Mouse (Mus musculus): ENCODE measurements around the gene Syt1. TPM values are rescaled to one million over a fixed set of nuclear protein-coding genes. Genes with fewer than 3 reads are reported as not detected.
A peak's percentile ranks its signal among the peaks of the same experiment; 100 is the strongest.

Syt1 gene
- total RNA-seq, 2 experiments from 2014 or later: 1,179 to 1,188 TPM

DNA sequence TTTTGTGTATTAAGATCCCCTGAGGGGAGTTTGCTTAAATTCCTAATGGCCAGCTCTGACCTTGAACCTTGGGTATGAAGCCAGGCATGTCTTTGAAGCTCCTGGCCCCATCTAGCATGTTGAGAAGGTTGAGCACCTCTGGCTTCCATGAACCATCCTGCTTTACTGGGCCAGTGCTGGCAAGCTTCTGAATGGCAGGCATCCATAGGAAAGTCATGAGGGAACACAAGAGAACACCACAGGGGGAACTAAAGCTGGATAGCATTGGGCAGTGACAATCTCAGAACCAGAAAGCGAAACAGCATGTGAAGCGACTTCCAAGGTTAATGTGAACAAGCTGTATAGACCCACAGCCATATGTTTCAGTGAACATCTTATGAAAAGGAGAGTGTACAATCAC lies 130.4 kb downstream of the Syt1 start:
- no peak overlapping the region for H3K4me3 ChIP-seq
- H3K27ac ChIP-seq: no peak overlapping the region
- no peak for TF ChIP-seq CTCF (IDR thresholded peaks at IDR 0.05)
- no peak for DNase-seq (ENCODE audit: extremely low spot score in 1 of 2, low spot score in 2 of 2)
- intact Hi-C loops (cut with DNase I): no loop called here

DNA sequence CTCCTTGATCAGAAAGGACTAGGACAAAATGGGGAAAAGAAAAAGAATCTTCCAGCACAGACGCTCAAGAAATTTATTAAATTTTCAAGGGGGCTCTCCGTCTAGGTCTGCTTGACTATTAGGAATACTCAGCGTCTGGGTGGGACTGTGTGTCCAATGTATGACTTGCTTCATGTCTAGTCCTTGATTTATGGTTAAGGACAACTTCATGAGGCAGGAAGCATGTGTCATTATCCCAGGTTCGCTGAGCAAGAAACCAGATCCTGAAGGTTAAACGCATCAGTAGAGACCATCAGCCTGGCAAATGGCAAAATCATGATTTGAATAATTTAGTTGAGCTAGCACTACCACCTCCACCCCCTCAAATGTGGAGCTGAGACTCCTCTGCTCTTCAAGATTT lies 135.1 kb downstream of the Syt1 start:
- no peak overlapping the region; the same call in 1 of the 2 replicates for H3K27ac ChIP-seq
- intact Hi-C loops (cut with DNase I): no loop called here
- no peak for DNase-seq (ENCODE audit: extremely low spot score in 1 of 2, low spot score in 2 of 2)
- H3K4me3 ChIP-seq: no peak overlapping the region
- TF ChIP-seq CTCF (IDR thresholded peaks at IDR 0.05): no peak

GRCm38 (mm10) chr10:108874687-108875086 lies 136.1 kb downstream of the Syt1 start:
- no peak overlapping the region for H3K27ac ChIP-seq
- no peak overlapping the region for H3K4me3 ChIP-seq
- intact Hi-C loops (cut with DNase I): no loop called here
- no peak for DNase-seq (ENCODE audit: extremely low spot score in 1 of 2, low spot score in 2 of 2)
- TF ChIP-seq CTCF (IDR thresholded peaks at IDR 0.05): no peak

DNA sequence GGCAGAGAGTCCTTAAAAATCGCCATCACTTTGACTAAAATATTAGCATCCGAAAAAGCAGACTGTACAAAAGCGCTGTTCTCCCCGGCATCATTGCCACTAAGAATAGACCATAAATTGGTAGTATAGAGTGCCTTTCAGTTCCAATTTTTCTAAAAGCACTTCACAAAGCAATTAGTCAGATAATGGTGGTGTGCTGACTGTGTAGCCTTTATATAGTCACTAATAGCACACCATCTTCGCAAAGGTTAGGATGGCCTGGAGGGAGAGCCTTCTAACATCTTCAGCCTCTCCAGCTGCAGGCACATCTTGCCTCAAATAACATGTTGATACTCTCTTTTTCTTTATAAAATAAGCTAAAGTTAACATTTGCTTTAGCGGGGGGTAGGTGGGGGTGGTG lies 138.4 kb downstream of the Syt1 start:
- intact Hi-C loops (cut with DNase I): no loop called here
- Histone ChIP-seq H3K27ac (peak overlapping the region; percentile 61), H3K4me3 (no peak overlapping the region)
- TF ChIP-seq CTCF (IDR thresholded peaks at IDR 0.05): no peak
- DNase-seq (ENCODE audit: extremely low spot score in 1 of 2, low spot score in 2 of 2): no peak

DNA sequence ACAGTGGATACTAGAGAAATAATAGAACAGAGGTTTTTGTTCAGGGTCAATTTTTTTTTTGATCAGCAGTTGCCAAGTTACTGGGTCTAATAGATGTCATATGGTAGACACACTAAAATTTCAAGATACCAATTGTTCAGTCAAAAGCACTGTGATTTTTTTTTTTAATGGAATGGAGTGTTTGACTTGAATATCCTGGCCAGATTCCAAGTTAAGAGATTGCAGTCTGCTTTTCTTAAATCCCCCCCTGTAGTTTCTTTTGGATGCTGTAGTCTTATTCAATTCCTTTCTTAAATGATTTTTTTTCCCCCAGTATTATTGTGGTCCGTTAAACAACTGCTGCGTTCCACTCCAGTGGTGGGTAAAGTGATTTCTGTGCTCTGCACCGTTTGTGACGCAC lies 140.2 kb downstream of the Syt1 start:
- DNase-seq (ENCODE audit: extremely low spot score in 1 of 2, low spot score in 2 of 2): no peak
- intact Hi-C loops (cut with DNase I): no loop called here
- TF ChIP-seq CTCF (IDR thresholded peaks at IDR 0.05): no peak
- Histone ChIP-seq H3K27ac (no peak overlapping the region), H3K4me3 (no peak overlapping the region)

DNA sequence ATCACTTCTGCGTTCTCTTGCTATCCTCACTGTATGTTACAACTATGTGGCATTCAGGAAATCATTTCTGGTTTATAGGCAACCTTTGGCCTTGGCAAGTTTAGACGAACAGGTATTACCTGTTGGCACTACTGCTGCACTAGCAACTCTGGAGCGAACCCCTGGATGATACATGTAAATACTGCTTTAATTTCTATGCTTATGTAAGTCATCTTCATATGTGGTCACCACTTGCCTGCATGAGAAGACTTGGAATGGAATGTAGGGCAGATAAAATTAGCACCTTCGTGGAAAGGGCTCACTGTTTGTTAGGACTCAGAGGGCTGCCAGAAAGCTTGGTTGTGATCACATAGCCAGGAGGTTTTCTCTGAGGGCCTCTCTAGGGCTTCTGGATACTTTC lies 142.6 kb downstream of the Syt1 start:
- no peak for TF ChIP-seq CTCF (IDR thresholded peaks at IDR 0.05)
- DNase-seq (ENCODE audit: extremely low spot score in 1 of 2, low spot score in 2 of 2): no peak
- intact Hi-C loops (cut with DNase I): no loop called here
- Histone ChIP-seq H3K27ac (peak overlapping the region; percentile 67), H3K4me3 (no peak overlapping the region)

DNA sequence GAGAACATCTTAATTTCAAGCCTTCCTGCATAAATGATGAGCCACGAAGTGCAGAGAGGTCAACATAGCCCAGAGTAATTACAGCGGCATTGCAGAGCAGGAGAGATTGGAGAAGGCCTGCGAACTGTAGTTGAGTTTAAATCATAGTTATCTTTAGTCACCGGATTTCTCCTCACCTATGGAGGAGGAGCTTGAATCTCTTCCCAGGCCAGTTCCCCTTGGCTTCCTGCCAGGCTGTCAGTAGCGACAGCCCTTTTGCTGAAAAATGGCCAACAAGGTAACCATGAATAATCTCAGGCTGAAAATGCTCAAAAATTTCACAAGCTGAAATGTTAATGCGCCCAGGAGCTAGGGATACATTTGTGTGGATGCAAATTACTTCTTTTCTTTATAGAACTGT lies 143.6 kb downstream of the Syt1 start:
- TF ChIP-seq CTCF (IDR thresholded peaks at IDR 0.05): no peak
- H3K27ac ChIP-seq: no peak overlapping the region
- H3K4me3 ChIP-seq: no peak overlapping the region
- intact Hi-C loops (cut with DNase I): no loop called here
- no peak for DNase-seq (ENCODE audit: extremely low spot score in 1 of 2, low spot score in 2 of 2)

DNA sequence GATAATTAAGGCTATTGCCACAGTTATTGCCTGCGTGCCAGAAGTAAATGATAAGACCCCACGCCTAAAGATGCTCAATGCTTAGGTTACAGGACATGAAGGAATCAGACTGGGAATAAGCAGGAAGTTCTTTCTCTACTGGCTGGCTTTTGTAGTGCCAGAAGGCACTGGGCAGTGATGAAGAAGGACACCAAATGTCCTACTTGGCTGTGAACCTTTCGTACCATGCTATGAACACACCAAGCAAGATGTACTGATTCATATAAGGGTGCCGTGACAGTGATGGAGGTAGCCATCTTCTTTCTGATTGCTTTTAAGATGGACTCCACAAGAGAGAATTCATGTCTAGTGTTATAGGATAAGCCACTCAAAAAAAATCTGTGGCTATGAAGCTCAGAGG lies 145.2 kb downstream of the Syt1 start:
- no peak for TF ChIP-seq CTCF (IDR thresholded peaks at IDR 0.05)
- DNase-seq (ENCODE audit: extremely low spot score in 1 of 2, low spot score in 2 of 2): no peak
- intact Hi-C loops (cut with DNase I): no loop called here
- no peak overlapping the region for H3K4me3 ChIP-seq
- H3K27ac ChIP-seq: no peak overlapping the region

- H3K4me3 ChIP-seq: no peak overlapping the region
- TF ChIP-seq CTCF (IDR thresholded peaks at IDR 0.05): no peak
- intact Hi-C loops (cut with DNase I): no loop called here
- no peak for DNase-seq (ENCODE audit: extremely low spot score in 1 of 2, low spot score in 2 of 2)
- no peak overlapping the region for H3K27ac ChIP-seq
These were observed 154.8 kb downstream of the Syt1 start for GRCm38 (mm10) chr10:108855986-108856385.

DNA sequence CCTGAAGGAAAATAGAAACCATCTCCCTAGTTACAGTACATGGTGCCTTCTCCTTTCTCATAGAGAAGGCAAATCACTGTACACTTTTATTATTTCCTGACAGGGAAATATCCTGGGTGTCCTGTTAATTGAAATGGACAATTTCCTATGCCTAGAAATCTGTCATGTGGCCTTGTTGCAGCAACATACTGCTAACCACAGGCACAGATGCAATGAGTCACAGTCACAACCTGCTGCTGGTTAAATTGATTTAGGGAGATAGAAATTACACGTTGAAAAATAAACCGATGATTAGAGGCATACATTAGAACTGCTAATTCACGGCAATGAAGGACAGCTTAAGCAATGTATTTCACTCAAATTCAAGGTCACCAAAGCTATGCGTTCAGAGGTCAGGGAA lies 158.0 kb downstream of the Syt1 start:
- Histone ChIP-seq H3K4me3 (no peak overlapping the region), H3K27ac (no peak overlapping the region)
- no peak for TF ChIP-seq CTCF (IDR thresholded peaks at IDR 0.05)
- no peak for DNase-seq (ENCODE audit: extremely low spot score in 1 of 2, low spot score in 2 of 2)
- intact Hi-C loops (cut with DNase I): no loop called here

GRCm38 (mm10) chr10:108837434-108837833 lies 173.3 kb downstream of the Syt1 start:
- no peak for TF ChIP-seq CTCF (IDR thresholded peaks at IDR 0.05)

GRCm38 (mm10) chr10:108832248-108832647 lies 178.5 kb downstream of the Syt1 start:
- Histone ChIP-seq H3K4me3 (no peak overlapping the region), H3K27ac (peak overlapping the region; percentile 53; the same call in 1 of the 2 replicates)
- no peak for TF ChIP-seq CTCF (IDR thresholded peaks at IDR 0.05)
- intact Hi-C loops (cut with DNase I): loop anchor here (10.0 kb wide), 1 partner anchor 377 kb away; no protein-coding TSS in a partner anchor
- DNase-seq (ENCODE audit: extremely low spot score in 1 of 2, low spot score in 2 of 2): no peak

More at GRCm38 (mm10) chr10:108837434-108837833, 173.3 kb downstream of the Syt1 start:
- H3K4me3 ChIP-seq: no peak overlapping the region
- H3K27ac ChIP-seq: peak overlapping the region; percentile 72
- no peak for DNase-seq (ENCODE audit: extremely low spot score in 1 of 2, low spot score in 2 of 2)
- intact Hi-C loops (cut with DNase I): loop anchor here (10.0 kb wide), 1 partner anchor 383 kb away; no protein-coding TSS in a partner anchor

DNA sequence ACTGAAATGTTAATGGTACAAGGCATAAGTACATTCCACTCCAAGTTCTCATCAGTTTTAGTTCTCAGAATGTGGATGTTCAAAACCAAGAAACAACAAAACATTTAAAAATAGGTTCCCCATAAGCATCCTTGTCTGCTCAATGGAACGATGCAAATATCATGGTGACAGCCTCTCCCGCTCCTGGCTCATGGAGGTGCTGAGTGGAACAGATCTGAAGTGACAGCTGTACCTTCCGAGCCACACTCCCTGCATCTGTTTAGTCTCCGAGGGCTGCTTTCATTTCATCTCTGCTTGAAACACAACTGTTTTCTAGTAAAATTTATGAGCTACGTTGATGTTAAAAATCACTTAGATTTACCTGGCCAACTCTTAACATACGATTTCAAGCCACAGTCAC lies 179.0 kb downstream of the Syt1 start:
- H3K4me3 ChIP-seq: no peak overlapping the region

More for the DNA sequence above, 179.0 kb downstream of the Syt1 start:
- intact Hi-C loops (cut with DNase I): loop anchor here (10.0 kb wide), 1 partner anchor 377 kb away; no protein-coding TSS in a partner anchor
- TF ChIP-seq CTCF (IDR thresholded peaks at IDR 0.05): no peak
- no peak for DNase-seq (ENCODE audit: extremely low spot score in 1 of 2, low spot score in 2 of 2)
- peak overlapping the region; percentile 53; the same call in 1 of the 2 replicates for H3K27ac ChIP-seq

Data from left cerebral cortex, adult 2 months (tissue).